Mouse (Mus musculus) left cerebral cortex, postnatal 36 days (tissue): Measurements from ENCODE around the gene Adamts5. TPM values are rescaled to one million over a fixed set of nuclear protein-coding genes. Genes with fewer than 3 reads are reported as not detected.

ENCODE experiments used
- DNase-seq, 2 experiments: peaks; one replicate each; pipeline ENCODE4 v3.0.0; 2021 to 2022; ENCODE audit warnings: low spot score in 2 of 2, mixed read lengths in 1 of 2
- intact Hi-C: fragments of 180-260 bp; cut with DNase I; formaldehyde crosslinking; loops from one replicate; pipeline ENCODE4 v1.15.1; 2025
- total RNA-seq, 2 experiments: library from RNA; stranded (reverse); gene quantifications; 2 replicates each; pipeline ENCODE4 v1.2.3; 2021

The Adamts5 gene
- 1 to 10 TPM in 1 of 2 experiments, under 1 TPM in 1; 0.99 to 1.2 TPM for total RNA-seq

GRCm38 (mm10) chr16:85901581-85901910 is at the start of gene Adamts5:
TSS of gene Adamts5 (minus strand) at chr16:85901828.
- DNase-seq = no peak
- intact Hi-C loops = no loop called here

DNA sequence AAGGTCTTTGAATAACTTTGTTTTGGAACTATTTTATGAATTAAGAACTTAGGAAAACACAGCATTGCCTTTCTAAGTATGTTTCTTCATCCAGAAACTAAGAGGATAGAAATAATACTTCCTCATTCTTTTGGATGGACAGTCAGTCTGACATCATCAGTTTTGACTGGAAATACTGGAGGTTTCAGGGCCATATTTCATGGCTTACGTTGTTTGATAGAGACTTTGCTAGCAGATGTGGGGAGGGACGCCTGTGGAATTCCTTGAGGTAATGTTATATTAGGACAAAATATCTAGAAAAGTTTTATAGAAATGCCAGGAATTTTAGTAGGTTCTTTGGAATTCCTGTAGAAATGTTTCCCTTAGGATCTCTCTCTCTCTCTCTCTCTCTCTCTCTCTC is 48.7 kb upstream of the Adamts5 start:
- intact Hi-C loops = no loop called here
- no peak for DNase-seq

- DNase-seq = no peak
- intact Hi-C loops = no loop called here
Observed at GRCm38 (mm10) chr16:85926004-85926403, 24.4 kb upstream of the Adamts5 start.

GRCm38 (mm10) chr16:85922454-85922853 is 20.8 kb upstream of the Adamts5 start:
- intact Hi-C loops = no loop called here
- DNase-seq = no peak

- DNase-seq = no peak
- intact Hi-C loops = no loop called here
Observed at GRCm38 (mm10) chr16:85920122-85920521, 18.5 kb upstream of the Adamts5 start.

- DNase-seq = peak; percentile 60 to 65
- intact Hi-C loops = no loop called here
Observed at GRCm38 (mm10) chr16:85900702-85901580, 687 bp downstream of the Adamts5 start.

DNA sequence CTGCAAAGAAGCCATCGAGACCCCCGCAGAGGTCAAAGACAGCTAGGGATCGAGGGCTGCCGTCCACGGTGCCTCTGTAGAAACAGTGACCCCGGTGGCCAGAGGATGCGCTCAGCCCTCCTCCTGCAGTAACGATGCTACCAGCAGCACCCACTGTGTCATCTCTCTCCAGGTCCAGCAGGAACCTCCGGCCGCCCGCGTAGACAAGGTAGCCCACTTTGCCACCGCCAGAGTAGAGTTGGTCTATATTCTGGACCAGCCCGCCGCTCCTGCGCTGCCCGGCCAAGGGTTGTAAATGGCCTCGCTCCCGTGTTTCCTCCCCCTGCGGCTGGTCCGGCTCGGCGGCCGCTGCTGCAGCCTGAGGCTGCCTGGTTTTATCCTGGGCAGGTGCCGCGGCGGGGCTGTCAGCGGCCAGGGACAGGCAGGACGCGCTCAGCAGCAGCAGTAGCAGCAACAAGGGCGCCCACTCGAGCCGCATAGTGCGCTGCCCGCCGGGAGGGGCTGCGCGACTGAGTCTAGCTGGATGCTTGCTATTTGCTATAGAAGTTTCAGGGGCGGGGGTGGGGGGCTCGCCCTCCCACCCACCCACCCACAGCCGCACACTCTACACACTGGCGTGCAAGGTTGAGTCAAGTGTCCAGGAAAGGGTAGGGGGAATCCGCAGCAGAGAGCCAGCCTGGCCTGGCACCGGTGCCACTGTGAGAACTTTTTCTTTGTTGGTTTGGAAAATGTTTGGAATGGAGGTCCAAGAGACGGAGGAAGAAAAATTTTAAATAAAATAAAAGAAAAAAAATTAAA is 1.6 kb downstream of the Adamts5 start:
- intact Hi-C loops = no loop called here
- peak in 1 of 2 experiments; percentile 30 for DNase-seq

- intact Hi-C loops = no loop called here
Observed at GRCm38 (mm10) chr16:85899301-85899721, 2.3 kb downstream of the Adamts5 start.

DNA sequence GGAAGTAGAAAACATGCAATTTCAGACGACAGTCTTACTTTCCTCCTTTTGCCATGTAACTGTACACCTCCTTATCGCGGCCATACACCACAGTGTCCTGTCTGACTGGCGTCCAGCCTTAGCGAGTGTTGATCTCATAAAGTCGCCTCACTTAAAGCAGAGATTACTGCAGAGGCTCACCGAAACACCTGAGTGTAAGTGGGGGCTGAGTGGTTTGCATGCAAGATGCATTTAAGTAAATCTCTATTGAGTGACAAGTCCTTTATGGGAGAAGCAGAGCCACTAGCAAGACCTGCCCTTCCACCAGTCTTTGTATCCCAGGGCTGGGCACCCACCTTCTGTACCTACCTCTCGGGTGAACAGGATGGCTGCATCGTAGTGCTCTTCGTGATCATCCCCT is 2.8 kb downstream of the Adamts5 start:
- DNase-seq = no peak
- intact Hi-C loops = no loop called here

More at GRCm38 (mm10) chr16:85899301-85899721, 2.3 kb downstream of the Adamts5 start:
- DNase-seq = peak in 1 of 2 experiments; percentile 20

- no peak for DNase-seq
Observed at GRCm38 (mm10) chr16:85898391-85898790, 3.2 kb downstream of the Adamts5 start.

DNA sequence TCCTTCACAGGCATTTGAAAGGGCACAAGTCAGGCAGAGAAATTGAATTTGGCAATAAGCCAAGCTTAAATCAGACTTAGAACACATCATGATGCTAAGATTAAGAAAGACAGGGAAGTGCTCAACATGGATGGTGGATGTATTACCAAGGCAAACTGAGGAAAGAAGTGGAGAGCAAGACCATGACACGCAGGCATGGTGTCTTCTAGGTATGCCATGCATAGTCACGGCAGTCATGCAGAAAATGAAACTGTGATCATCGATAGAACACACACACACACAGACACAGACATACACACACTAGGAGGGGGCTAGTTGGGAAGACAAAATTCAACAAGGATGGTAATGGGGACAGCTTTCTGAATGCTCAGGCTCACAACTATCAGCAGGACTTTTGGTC is 3.8 kb downstream of the Adamts5 start:
- DNase-seq = no peak
- intact Hi-C loops = no loop called here

More at GRCm38 (mm10) chr16:85898391-85898790, 3.2 kb downstream of the Adamts5 start:
- intact Hi-C loops = no loop called here

DNA sequence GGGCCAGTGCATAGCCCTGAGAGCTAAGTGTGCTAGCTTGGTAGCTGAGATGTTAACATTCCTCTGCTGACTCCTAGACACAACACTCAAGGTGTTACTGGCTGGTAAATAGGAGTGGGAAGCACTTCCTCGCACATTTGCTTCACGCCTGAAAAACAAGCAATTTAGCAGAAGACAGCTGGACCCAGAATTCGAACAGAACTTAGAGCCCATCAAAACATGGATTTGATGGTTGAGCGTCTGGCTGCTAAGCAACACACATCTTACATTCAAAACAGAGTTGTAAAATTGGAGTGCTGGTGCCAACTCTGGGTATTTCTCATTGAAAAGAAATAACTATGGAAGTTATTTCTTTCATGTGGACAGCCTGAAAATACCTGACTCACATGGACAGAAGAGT is 5.7 kb downstream of the Adamts5 start:
- no peak for DNase-seq

GRCm38 (mm10) chr16:85889778-85890177 is 11.8 kb downstream of the Adamts5 start:
- intact Hi-C loops = no loop called here
- DNase-seq = no peak

More for the DNA sequence above, 5.7 kb downstream of the Adamts5 start:
- intact Hi-C loops = no loop called here

DNA sequence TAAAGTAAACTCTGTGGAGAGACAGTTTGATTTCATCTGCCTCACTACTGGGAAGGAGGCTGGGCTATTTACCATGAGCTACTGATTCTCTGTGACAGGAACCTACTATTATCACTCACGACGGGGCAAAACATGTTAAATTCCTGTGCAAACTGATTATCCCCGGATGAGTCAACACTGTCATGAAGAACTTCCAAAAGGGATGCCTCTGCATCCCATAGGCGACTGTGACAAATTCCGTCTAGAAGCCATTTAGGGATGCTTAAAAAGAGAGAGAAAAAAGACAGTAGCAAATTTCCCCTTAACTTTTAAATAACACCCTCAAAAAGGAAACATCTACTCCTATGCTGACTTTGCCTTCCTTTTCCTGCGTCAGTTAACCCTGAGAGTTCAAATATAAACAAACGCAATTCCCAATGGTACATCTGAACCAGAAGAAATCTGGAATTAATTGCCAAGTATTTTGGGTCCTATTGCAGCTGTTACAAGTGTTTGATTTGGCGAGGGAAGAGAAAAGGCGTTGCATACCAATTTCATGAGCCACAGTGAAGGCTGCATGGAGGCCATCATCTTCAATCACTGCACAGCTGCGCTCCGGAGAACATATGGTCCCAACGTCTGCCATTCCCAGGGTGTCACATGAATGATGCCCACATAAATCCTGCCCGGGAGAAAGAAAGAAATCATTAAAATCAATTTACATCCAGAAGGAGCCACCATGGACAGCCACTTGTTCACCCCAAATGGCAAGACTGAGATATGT is 14.2 kb downstream of the Adamts5 start:
- intact Hi-C loops = no loop called here
- DNase-seq = peak; percentile 59 to 63

- DNase-seq = no peak
- intact Hi-C loops = no loop called here
Observed at GRCm38 (mm10) chr16:85879075-85879474, 22.6 kb downstream of the Adamts5 start.

GRCm38 (mm10) chr16:85874141-85874540 is 27.5 kb downstream of the Adamts5 start:
- intact Hi-C loops = no loop called here
- no peak for DNase-seq

DNA sequence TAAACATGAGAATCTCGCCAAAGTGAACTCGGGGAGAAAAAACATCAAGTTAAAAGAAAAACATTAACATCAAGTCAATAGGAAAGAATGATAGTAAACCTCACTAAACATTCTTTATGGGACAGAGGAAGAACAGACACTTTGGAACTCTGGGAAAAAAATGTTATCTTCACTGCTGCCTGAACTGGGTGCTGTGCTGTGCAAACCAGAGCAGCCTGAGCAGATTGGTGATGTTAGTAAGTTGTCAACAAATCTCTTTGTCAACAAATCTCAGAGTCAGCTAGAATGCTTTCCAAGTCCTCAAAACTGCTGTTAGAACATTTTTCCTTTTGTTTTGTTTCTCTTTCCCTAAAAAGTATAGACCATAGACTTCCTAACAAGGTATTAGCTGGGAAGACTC is 29.7 kb downstream of the Adamts5 start:
- DNase-seq = no peak
- intact Hi-C loops = no loop called here

DNA sequence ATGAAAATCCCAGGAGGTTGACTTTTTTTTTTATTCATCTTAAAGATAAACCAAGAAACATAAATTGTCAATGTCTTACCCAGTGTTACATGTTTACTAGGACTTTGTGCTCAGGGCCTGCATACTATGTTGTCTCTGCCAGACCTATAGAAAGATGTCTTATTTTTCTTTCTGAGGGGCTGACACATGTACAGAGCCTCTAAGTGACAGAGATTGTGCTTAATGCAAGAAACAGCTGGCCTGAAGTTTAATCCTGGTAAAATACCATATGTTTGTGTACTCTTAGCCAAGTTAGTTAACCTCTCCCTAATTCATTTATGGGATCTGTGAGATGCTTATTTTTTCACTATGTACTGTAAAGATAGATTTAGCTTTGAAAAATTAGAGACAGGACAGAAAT is 30.4 kb downstream of the Adamts5 start:
- intact Hi-C loops = no loop called here
- no peak for DNase-seq

DNA sequence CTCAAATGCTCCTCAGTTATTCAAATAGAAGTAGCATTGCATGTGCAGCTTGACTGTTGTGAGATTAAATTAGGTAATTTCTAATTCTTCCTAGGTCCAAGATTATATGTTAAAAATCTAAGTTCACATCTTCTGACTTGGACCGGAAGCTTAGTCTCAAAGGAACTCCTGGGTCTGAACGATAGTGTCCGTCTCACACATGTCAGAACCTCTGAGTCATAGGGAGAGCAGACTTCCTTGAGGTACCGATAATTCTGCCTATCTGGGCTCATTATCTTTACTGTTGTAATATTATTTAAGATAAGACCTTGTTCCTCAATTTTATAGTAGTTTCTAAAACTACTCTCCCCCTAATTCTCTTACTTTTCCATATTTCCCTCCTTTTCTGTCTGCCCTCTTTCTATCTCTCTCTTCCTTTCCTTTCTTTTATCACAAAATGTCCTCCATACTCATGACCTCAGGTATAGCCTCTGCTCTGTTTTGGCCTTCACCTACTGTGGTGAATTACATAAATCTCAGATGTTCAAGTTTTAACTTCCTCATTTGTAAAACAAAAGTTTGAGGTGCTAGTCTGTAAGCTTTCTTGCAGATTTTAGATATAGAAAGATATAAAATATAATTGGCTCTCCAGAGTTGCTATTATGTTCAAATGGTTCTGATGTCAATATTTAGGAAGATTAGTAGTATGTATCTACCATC is 36.8 kb downstream of the Adamts5 start:
- intact Hi-C loops = no loop called here
- no peak for DNase-seq
